8 mouse cellular contexts compared by ENCODE assay signal in genomic region chr9:108290773-108291172, GRCm38 (mm10). TPM values are rescaled to one million over a fixed set of nuclear protein-coding genes. Genes with fewer than 3 reads are reported as not detected.
DNase-seq lines count a peak whose midpoint lies in the region; ATAC-seq and TF ChIP-seq lines count a peak whose summit lies in the region.

No protein-coding gene starts in this region.

- H3K4me2 ChIP-seq in kidney, embryonic 15.5 days, result peak overlapping the region; percentile 69
- peak overlapping the region; percentile 76 for H3K4me2 ChIP-seq in hindbrain, embryonic 15.5 days
- H3K4me2 ChIP-seq in midbrain, embryonic 14.5 days (ENCODE audit: low read length), result peak overlapping the region; percentile 68

- peak overlapping the region; percentile 61 for H3K4me3 ChIP-seq in kidney, embryonic 15.5 days (replicated peaks)
- H3K4me3 ChIP-seq in cortical plate, adult 2 months (ENCODE audit: insufficient read depth, low read length), result peak overlapping the region; percentile 61
- H3K4me3 ChIP-seq in hindbrain, embryonic 15.5 days, result peak overlapping the region; percentile 64
- H3K4me3 ChIP-seq in midbrain, embryonic 14.5 days (replicated peaks; ENCODE audit: low read depth, low read length), result peak overlapping the region; percentile 52

- peaks cover 7% of the 10 kb centered on the region for H3K4me1 ChIP-seq in kidney, embryonic 15.5 days
- H3K4me1 ChIP-seq in cortical plate, adult 2 months (ENCODE audit: control insufficient read depth, insufficient read depth, low read length), result peaks cover 2% of the 10 kb centered on the region
- peaks cover 14% of the 10 kb centered on the region for H3K4me1 ChIP-seq in hindbrain, embryonic 15.5 days (replicated peaks)
- H3K4me1 ChIP-seq in midbrain, embryonic 14.5 days (ENCODE audit: control insufficient read depth, insufficient read depth, low read length), result peaks cover 8% of the 10 kb centered on the region

- no peak for DNase-seq in kidney, postnatal 4 days
- DNase-seq in midbrain, embryonic 14.5 days, result no peak
- no peak for DNase-seq in retina, postnatal 1 day
- no peak for DNase-seq in spleen, adult 12 weeks (ENCODE audit: low spot score)

- TF ChIP-seq CTCF in cortical plate, adult 2 months (IDR thresholded peaks at IDR 0.05; ENCODE audit: extremely low read depth, insufficient read depth, low read length), result no peak

- no peak for ATAC-seq in kidney, embryonic 15.5 days (replicated peaks; ENCODE audit: low FRiP score)
- ATAC-seq in hindbrain, embryonic 15.5 days (ENCODE audit: low FRiP score, low read depth), result no peak
- no peak for ATAC-seq in midbrain, embryonic 14.5 days (ENCODE audit: low FRiP score, low TSS enrichment)
- no peak for ATAC-seq in megakaryocyte progenitor cell, adult 5-6 weeks (replicated peaks; ENCODE audit: poor library complexity)

- peak overlapping the region; percentile 52; the same call in 1 of the 2 replicates for H3K27ac ChIP-seq in kidney, embryonic 15.5 days
- H3K27ac ChIP-seq in cortical plate, adult 2 months (ENCODE audit: insufficient read depth, low read length), result no peak overlapping the region
- H3K27ac ChIP-seq in hindbrain, embryonic 15.5 days (replicated peaks), result peak overlapping the region; percentile 88
- peak overlapping the region; percentile 76 for H3K27ac ChIP-seq in midbrain, embryonic 14.5 days (replicated peaks; ENCODE audit: low read depth, low read length)

- H3K9ac ChIP-seq in kidney, embryonic 15.5 days, result peak overlapping the region; percentile 52
- peak overlapping the region; percentile 61 for H3K9ac ChIP-seq in hindbrain, embryonic 15.5 days
- peak overlapping the region; percentile 65 for H3K9ac ChIP-seq in midbrain, embryonic 14.5 days (replicated peaks; ENCODE audit: low read length)

- H3K36me3 ChIP-seq in kidney, embryonic 15.5 days, result peaks cover 19% of the 10 kb centered on the region
- peaks cover 21% of the 10 kb centered on the region; the same call in 1 of the 2 replicates for H3K36me3 ChIP-seq in hindbrain, embryonic 15.5 days
- H3K36me3 ChIP-seq in midbrain, embryonic 14.5 days (ENCODE audit: control insufficient read depth, insufficient read depth, low read length), result peaks cover 24% of the 10 kb centered on the region

- 41% methylated on average over 6 of the region's 6 CpGs for WGBS in kidney, embryonic 15.5 days
- WGBS in hindbrain, embryonic 15.5 days, result 35% methylated on average over 6 of the region's 6 CpGs
- WGBS in midbrain, embryonic 14.5 days, result 36% methylated on average over 6 of the region's 6 CpGs

- no peak for TF ChIP-seq POLR2A in cortical plate, adult 2 months (IDR thresholded peaks at IDR 0.05; ENCODE audit: extremely low read depth, insufficient read depth, low read length)

- H3K9me3 ChIP-seq in kidney, embryonic 15.5 days (replicated peaks), result no peaks in the 10 kb centered on the region
- H3K9me3 ChIP-seq in hindbrain, embryonic 15.5 days, result no peaks in the 10 kb centered on the region
- no peaks in the 10 kb centered on the region for H3K9me3 ChIP-seq in midbrain, embryonic 14.5 days (ENCODE audit: control insufficient read depth, low read length)

- H3K27me3 ChIP-seq in kidney, embryonic 15.5 days, result no peaks in the 10 kb centered on the region
- no peaks in the 10 kb centered on the region for H3K27me3 ChIP-seq in hindbrain, embryonic 15.5 days
- H3K27me3 ChIP-seq in midbrain, embryonic 14.5 days (ENCODE audit: control insufficient read depth, insufficient read depth, low read length), result no peaks in the 10 kb centered on the region

RNA-seq across cellular contexts. Expression of gene Nicn1, which starts 0.5 kb away (rescaled TPM):
- polyA plus RNA-seq in kidney, embryonic 15.5 days (2015; fragmentation: Nextera tagmentation; extraction: Ambion mirVana), result 31.3 and 41.0 TPM in 2 replicates
- polyA plus RNA-seq in cortical plate, adult 2 months (2012; rRNA removed), result 101 and 102 TPM in 2 replicates
- 130 and 134 TPM in 2 replicates for polyA plus RNA-seq in hindbrain, embryonic 15.5 days (2015; fragmentation: Nextera tagmentation; extraction: Ambion mirVana)
- 138 and 157 TPM in 2 replicates for polyA plus RNA-seq in midbrain, embryonic 14.5 days (2014; fragmentation: Nextera tagmentation; extraction: Ambion mirVana)
- total RNA-seq in megakaryocyte progenitor cell, adult 5-6 weeks (2015), result 9.0 and 10.5 TPM in 2 replicates
- total RNA-seq in megakaryocyte progenitor cell, adult 5-6 weeks (2017), result 3.2 and 4.7 TPM in 2 replicates

RNA-seq across cellular contexts. Expression of gene Amt, which starts 5.9 kb away (rescaled TPM):
- 35.9 and 38.0 TPM in 2 replicates for polyA plus RNA-seq in kidney, embryonic 15.5 days (2015; fragmentation: Nextera tagmentation; extraction: Ambion mirVana)
- polyA plus RNA-seq in cortical plate, adult 2 months (2012; rRNA removed), result 54.1 and 55.0 TPM in 2 replicates
- 27.0 and 28.3 TPM in 2 replicates for polyA plus RNA-seq in hindbrain, embryonic 15.5 days (2015; fragmentation: Nextera tagmentation; extraction: Ambion mirVana)
- polyA plus RNA-seq in midbrain, embryonic 14.5 days (2014; fragmentation: Nextera tagmentation; extraction: Ambion mirVana), result 23.2 and 23.5 TPM in 2 replicates
- total RNA-seq in megakaryocyte progenitor cell, adult 5-6 weeks (2015), result 0.37 and 0.85 TPM in 2 replicates
- total RNA-seq in megakaryocyte progenitor cell, adult 5-6 weeks (2017), result 1.1 and 1.2 TPM in 2 replicates

RNA-seq across cellular contexts. Expression of gene Rhoa, which starts 15.2 kb away (rescaled TPM):
- 462 and 484 TPM in 2 replicates for polyA plus RNA-seq in kidney, embryonic 15.5 days (2015; fragmentation: Nextera tagmentation; extraction: Ambion mirVana)
- 167 and 176 TPM in 2 replicates for polyA plus RNA-seq in cortical plate, adult 2 months (2012; rRNA removed)
- polyA plus RNA-seq in hindbrain, embryonic 15.5 days (2015; fragmentation: Nextera tagmentation; extraction: Ambion mirVana), result 275 and 287 TPM in 2 replicates
- polyA plus RNA-seq in midbrain, embryonic 14.5 days (2014; fragmentation: Nextera tagmentation; extraction: Ambion mirVana), result 217 and 224 TPM in 2 replicates
- 261 and 298 TPM in 2 replicates for total RNA-seq in megakaryocyte progenitor cell, adult 5-6 weeks (2015)
- 265 and 283 TPM in 2 replicates for total RNA-seq in megakaryocyte progenitor cell, adult 5-6 weeks (2017)

RNA-seq across cellular contexts. Expression of gene Tcta, which starts 15.2 kb away (rescaled TPM):
- polyA plus RNA-seq in kidney, embryonic 15.5 days (2015; fragmentation: Nextera tagmentation; extraction: Ambion mirVana), result 31.6 and 32.2 TPM in 2 replicates
- 53.0 and 55.6 TPM in 2 replicates for polyA plus RNA-seq in cortical plate, adult 2 months (2012; rRNA removed)
- 52.7 and 53.0 TPM in 2 replicates for polyA plus RNA-seq in hindbrain, embryonic 15.5 days (2015; fragmentation: Nextera tagmentation; extraction: Ambion mirVana)
- 52.3 and 56.3 TPM in 2 replicates for polyA plus RNA-seq in midbrain, embryonic 14.5 days (2014; fragmentation: Nextera tagmentation; extraction: Ambion mirVana)
- 12.8 and 13.2 TPM in 2 replicates for total RNA-seq in megakaryocyte progenitor cell, adult 5-6 weeks (2015)
- total RNA-seq in megakaryocyte progenitor cell, adult 5-6 weeks (2017), result 4.1 and 8.7 TPM in 2 replicates

RNA-seq across cellular contexts. Expression of gene Dag1, which starts 27.0 kb away (rescaled TPM):
- polyA plus RNA-seq in kidney, embryonic 15.5 days (2015; fragmentation: Nextera tagmentation; extraction: Ambion mirVana), result 141 and 147 TPM in 2 replicates
- polyA plus RNA-seq in cortical plate, adult 2 months (2012; rRNA removed), result 31.2 and 33.5 TPM in 2 replicates
- 73.8 and 86.0 TPM in 2 replicates for polyA plus RNA-seq in hindbrain, embryonic 15.5 days (2015; fragmentation: Nextera tagmentation; extraction: Ambion mirVana)
- polyA plus RNA-seq in midbrain, embryonic 14.5 days (2014; fragmentation: Nextera tagmentation; extraction: Ambion mirVana), result 49.3 and 64.2 TPM in 2 replicates
- total RNA-seq in megakaryocyte progenitor cell, adult 5-6 weeks (2015), result 16.1 and 16.5 TPM in 2 replicates
- total RNA-seq in megakaryocyte progenitor cell, adult 5-6 weeks (2017), result 3.8 and 4.7 TPM in 2 replicates
